Mouse (Mus musculus) forebrain, embryonic 15.5 days (tissue): ENCODE results near the gene Miox. TPM values are rescaled to one million over a fixed set of nuclear protein-coding genes. Genes with fewer than 3 reads are reported as not detected.

Source experiments
- ATAC-seq: fragments of 200-750 bp; cut with Nextera tagmentation; replicated peaks from 2 replicates; pipeline ENCODE4 v1.8.0; 2017; ENCODE audit warnings: mild to moderate bottlenecking, moderate TSS enrichment, moderate library complexity
- H3K27ac ChIP-seq: fragments of 300-500 bp; sonication (generic); replicated peaks from 2 replicates; pipeline ENCODE4 v1.5.1; 2015; ENCODE audit warnings: mild to moderate bottlenecking, inconsistent platforms
- H3K27me3 ChIP-seq: fragments of 300-500 bp; sonication (generic); 2 replicates; pipeline ENCODE4 v1.6.1; 2015; ENCODE audit warnings: inconsistent platforms
- H3K36me3 ChIP-seq: fragments of 300-500 bp; sonication (generic); 2 replicates; pipeline ENCODE4 v1.6.1; 2015; ENCODE audit warnings: mild to moderate bottlenecking, inconsistent platforms
- H3K4me1 ChIP-seq: fragments of 300-500 bp; sonication (generic); 2 replicates; pipeline ENCODE4 v1.6.1; 2015; ENCODE audit warnings: inconsistent platforms
- H3K4me2 ChIP-seq: fragments of 300-500 bp; sonication (generic); replicated peaks from 2 replicates; pipeline ENCODE4 v1.6.1; 2015; ENCODE audit warnings: mild to moderate bottlenecking, inconsistent platforms
- H3K4me3 ChIP-seq: fragments of 300-500 bp; sonication (generic); 2 replicates; pipeline ENCODE4 v1.5.1; 2015; ENCODE audit warnings: mild to moderate bottlenecking, inconsistent platforms
- H3K9ac ChIP-seq: fragments of 300-500 bp; sonication (generic); replicated peaks from 2 replicates; pipeline ENCODE4 v1.6.1; 2015; ENCODE audit warnings: mild to moderate bottlenecking, inconsistent platforms
- H3K9me3 ChIP-seq: fragments of 300-500 bp; sonication (generic); 2 replicates; pipeline ENCODE4 v1.6.1; 2016; ENCODE audit warnings: inconsistent platforms
- WGBS: fragments of 180-500 bp; shearing (Covaris S2); methylation state at CpG from one replicate; pipeline ENCODE4 v1.1.7; 2015; ENCODE audit warnings: mixed read lengths; 5-methylcytosine and 5-hydroxymethylcytosine counted together
- polyA plus RNA-seq: library from polyadenylated mRNA; unstranded; fragments of >200 nt; fragmentation: Nextera tagmentation; extraction: Ambion mirVana; gene quantifications from 2 replicates; pipeline ENCODE4 v1.2.1, GENCODE M21; 2015

The Miox gene
- polyA plus RNA-seq, 1 experiment from 2014 or later: not detected

DNA sequence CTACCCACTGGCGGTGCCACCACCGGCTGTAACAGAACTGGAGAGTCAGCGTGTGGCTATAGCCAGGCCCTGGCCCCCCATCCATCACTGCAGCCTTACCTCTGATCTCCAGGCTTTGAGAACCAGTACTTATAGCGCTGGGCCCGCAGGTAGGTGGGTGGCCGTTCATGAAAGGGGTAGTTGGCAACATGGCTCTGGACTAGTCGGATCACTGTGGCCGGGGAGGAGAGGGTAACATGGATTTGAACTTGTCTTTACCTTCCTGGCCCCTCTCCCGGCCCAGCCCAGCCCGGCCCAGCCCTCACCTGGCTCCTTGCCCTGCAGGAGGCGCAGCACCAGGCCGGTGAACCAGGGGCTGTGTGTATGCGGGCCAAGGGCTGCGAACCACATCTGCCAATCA is 17.9 kb downstream of the Miox start:
- H3K9ac ChIP-seq: no peak overlapping the region
- H3K9me3 ChIP-seq: no peaks in the 10 kb centered on the region
- WGBS: 95% methylated on average over 14 of the region's 14 CpGs
- H3K4me2 ChIP-seq: no peak overlapping the region
- peaks cover 28% of the 10 kb centered on the region for H3K36me3 ChIP-seq
- peaks cover 23% of the 10 kb centered on the region for H3K4me1 ChIP-seq
- no peak overlapping the region for H3K27ac ChIP-seq
- ATAC-seq: no peak
- H3K27me3 ChIP-seq: no peaks in the 10 kb centered on the region
- H3K4me3 ChIP-seq: no peak overlapping the region

GRCm38 (mm10) chr15:89352795-89353194 is 18.6 kb downstream of the Miox start:
- no peak overlapping the region for H3K27ac ChIP-seq
- H3K4me3 ChIP-seq: no peak overlapping the region
- no peaks in the 10 kb centered on the region for H3K27me3 ChIP-seq
- H3K4me2 ChIP-seq: no peak overlapping the region
- H3K9me3 ChIP-seq: no peaks in the 10 kb centered on the region
- peaks cover 28% of the 10 kb centered on the region for H3K36me3 ChIP-seq
- ATAC-seq: no peak
- H3K4me1 ChIP-seq: peaks cover 31% of the 10 kb centered on the region
- 97% methylated on average over 12 of the region's 12 CpGs for WGBS
- no peak overlapping the region for H3K9ac ChIP-seq

GRCm38 (mm10) chr15:89353837-89354236 is 19.6 kb downstream of the Miox start:
- ATAC-seq: no peak
- 95% methylated on average over 16 of the region's 16 CpGs for WGBS
- Histone ChIP-seq H3K27ac (no peak overlapping the region), H3K27me3 (no peaks in the 10 kb centered on the region), H3K9me3 (no peaks in the 10 kb centered on the region), H3K9ac (no peak overlapping the region), H3K4me1 (peaks cover 37% of the 10 kb centered on the region), H3K4me2 (peak overlapping the region; percentile 84; the same call in 1 of the 2 replicates), H3K4me3 (no peak overlapping the region), H3K36me3 (peaks cover 28% of the 10 kb centered on the region)

DNA sequence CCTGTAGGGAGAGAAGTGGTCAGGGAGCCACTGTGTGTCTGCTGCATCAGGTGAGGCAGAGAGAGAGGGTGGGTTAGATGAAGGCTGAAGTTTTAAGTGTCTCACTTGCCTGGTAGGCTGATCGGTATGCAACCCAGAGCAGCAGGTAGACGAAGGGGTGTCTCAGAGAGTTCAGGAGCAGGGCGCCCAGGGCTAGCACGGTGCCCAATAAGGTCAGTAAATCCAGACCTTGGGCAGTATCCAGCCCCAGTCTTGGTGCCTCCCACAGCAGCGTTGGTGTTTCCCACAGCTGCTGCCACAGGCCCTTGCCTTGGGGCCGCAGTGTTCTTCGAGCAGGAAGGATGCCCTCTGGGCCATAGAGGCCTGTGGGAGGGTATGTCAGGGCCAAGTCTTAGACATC is 20.3 kb downstream of the Miox start:
- H3K4me2 ChIP-seq: peak overlapping the region; percentile 84
- H3K36me3 ChIP-seq: peaks cover 28% of the 10 kb centered on the region
- peaks cover 37% of the 10 kb centered on the region for H3K4me1 ChIP-seq
- no peak overlapping the region for H3K27ac ChIP-seq
- no peak for ATAC-seq
- no peaks in the 10 kb centered on the region for H3K9me3 ChIP-seq
- peak overlapping the region; percentile 62 for H3K4me3 ChIP-seq
- no peaks in the 10 kb centered on the region for H3K27me3 ChIP-seq
- 83% methylated on average over 7 of the region's 7 CpGs for whole genome bisulfite sequencing
- peak overlapping the region; percentile 73 for H3K9ac ChIP-seq

GRCm38 (mm10) chr15:89355241-89356187 is 21.3 kb downstream of the Miox start, which contains the start of the genes Lmf2 and Ncaph2:
TSS of gene Lmf2 (minus strand) at chr15:89355659.
TSS of gene Ncaph2 (plus strand) at chr15:89355719.
- Histone ChIP-seq H3K9ac (peak within 1 kb of the TSS; percentile 73), H3K36me3 (peaks cover 30% of the 10 kb centered on the region), H3K9me3 (no peaks in the 10 kb centered on the region), H3K4me3 (peak within 1 kb of the TSS; percentile 62), H3K4me2 (peak within 1 kb of the TSS; percentile 84), H3K27me3 (no peaks in the 10 kb centered on the region), H3K27ac (peak within 1 kb of the TSS; percentile 84), H3K4me1 (peaks cover 37% of the 10 kb centered on the region)
- peak; percentile 92 for ATAC-seq
- under 1% methylated on average over 64 of the region's 64 CpGs for WGBS

GRCm38 (mm10) chr15:89356372-89356771 is 22.2 kb downstream of the Miox start:
- H3K27ac ChIP-seq: peak overlapping the region; percentile 84
- ATAC-seq: peak; percentile 66
- H3K36me3 ChIP-seq: peaks cover 30% of the 10 kb centered on the region
- H3K4me2 ChIP-seq: peak overlapping the region; percentile 84
- peak overlapping the region; percentile 73 for H3K9ac ChIP-seq
- peaks cover 37% of the 10 kb centered on the region for H3K4me1 ChIP-seq
- H3K27me3 ChIP-seq: no peaks in the 10 kb centered on the region
- under 1% methylated on average over 15 of the region's 15 CpGs for WGBS
- H3K9me3 ChIP-seq: no peaks in the 10 kb centered on the region
- peak overlapping the region; percentile 62 for H3K4me3 ChIP-seq

- no peaks in the 10 kb centered on the region for H3K9me3 ChIP-seq
- no peak for ATAC-seq
- WGBS: 89% methylated on average over 3 of the region's 3 CpGs
Observed at GRCm38 (mm10) chr15:89358784-89359183, 24.6 kb downstream of the Miox start.

DNA sequence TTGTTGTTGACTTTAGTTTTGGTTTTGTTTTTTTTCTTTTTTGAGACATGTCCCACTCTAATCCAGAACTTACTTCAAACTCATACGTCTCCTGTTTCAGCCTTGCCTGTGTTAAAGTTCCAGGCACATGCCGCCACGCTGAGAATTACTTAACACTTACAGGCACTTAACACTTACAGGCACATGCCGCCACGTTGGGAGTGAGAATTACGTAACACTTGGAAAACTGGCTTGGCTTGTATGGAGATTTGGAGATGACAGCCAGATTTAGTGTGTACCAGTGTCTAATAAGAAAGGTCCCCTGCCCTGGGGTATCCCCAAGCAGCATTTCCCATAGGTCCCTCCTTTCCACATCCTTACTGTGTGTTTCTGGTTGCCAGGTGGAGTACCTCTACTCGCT is 28.9 kb downstream of the Miox start:
- ATAC-seq: no peak

More at GRCm38 (mm10) chr15:89358784-89359183, 24.6 kb downstream of the Miox start:
- Histone ChIP-seq H3K27ac (no peak overlapping the region), H3K4me3 (no peak overlapping the region), H3K27me3 (no peaks in the 10 kb centered on the region), H3K9ac (no peak overlapping the region), H3K36me3 (peaks cover 32% of the 10 kb centered on the region), H3K4me1 (peaks cover 35% of the 10 kb centered on the region), H3K4me2 (no peak overlapping the region)

GRCm38 (mm10) chr15:89365141-89365551 is 30.9 kb downstream of the Miox start:
- WGBS: 97% methylated on average over 4 of the region's 4 CpGs
- no peak for ATAC-seq
- Histone ChIP-seq H3K4me1 (no peaks in the 10 kb centered on the region), H3K36me3 (peaks cover 95% of the 10 kb centered on the region), H3K9ac (no peak overlapping the region), H3K27ac (no peak overlapping the region), H3K9me3 (no peaks in the 10 kb centered on the region), H3K4me2 (no peak overlapping the region), H3K27me3 (no peaks in the 10 kb centered on the region), H3K4me3 (no peak overlapping the region)

More for the DNA sequence above, 28.9 kb downstream of the Miox start:
- peaks cover 74% of the 10 kb centered on the region for H3K36me3 ChIP-seq
- no peak overlapping the region for H3K27ac ChIP-seq
- no peak overlapping the region for H3K4me3 ChIP-seq
- WGBS: 90% methylated on average over 7 of the region's 7 CpGs
- H3K9ac ChIP-seq: no peak overlapping the region
- H3K9me3 ChIP-seq: no peaks in the 10 kb centered on the region
- H3K27me3 ChIP-seq: no peaks in the 10 kb centered on the region
- H3K4me1 ChIP-seq: 0 out of 2 replicates have a peak, but pooled peaks cover 4% of the 10 kb centered on the region
- no peak overlapping the region for H3K4me2 ChIP-seq

- ATAC-seq: no peak
- 92% methylated on average over 13 of the region's 13 CpGs for WGBS
- H3K27me3 ChIP-seq: peaks cover 14% of the 10 kb centered on the region
Observed at GRCm38 (mm10) chr15:89372068-89372467, 37.9 kb downstream of the Miox start.

GRCm38 (mm10) chr15:89372536-89372935 is 38.3 kb downstream of the Miox start:
- ATAC-seq: no peak
- Histone ChIP-seq H3K9me3 (no peaks in the 10 kb centered on the region), H3K27ac (no peak overlapping the region; the same call in 1 of the 2 replicates), H3K4me2 (peak overlapping the region; percentile 65), H3K36me3 (peaks cover 51% of the 10 kb centered on the region), H3K9ac (no peak overlapping the region), H3K4me3 (peak overlapping the region; percentile 59), H3K4me1 (peaks cover 14% of the 10 kb centered on the region), H3K27me3 (peaks cover 18% of the 10 kb centered on the region)
- WGBS: 89% methylated on average over 7 of the region's 7 CpGs

More at GRCm38 (mm10) chr15:89372068-89372467, 37.9 kb downstream of the Miox start:
- no peaks in the 10 kb centered on the region for H3K9me3 ChIP-seq
- no peak overlapping the region for H3K9ac ChIP-seq
- H3K4me2 ChIP-seq: no peak overlapping the region
- no peak overlapping the region for H3K4me3 ChIP-seq
- peaks cover 55% of the 10 kb centered on the region for H3K36me3 ChIP-seq
- H3K27ac ChIP-seq: no peak overlapping the region
- peaks cover 14% of the 10 kb centered on the region for H3K4me1 ChIP-seq

DNA sequence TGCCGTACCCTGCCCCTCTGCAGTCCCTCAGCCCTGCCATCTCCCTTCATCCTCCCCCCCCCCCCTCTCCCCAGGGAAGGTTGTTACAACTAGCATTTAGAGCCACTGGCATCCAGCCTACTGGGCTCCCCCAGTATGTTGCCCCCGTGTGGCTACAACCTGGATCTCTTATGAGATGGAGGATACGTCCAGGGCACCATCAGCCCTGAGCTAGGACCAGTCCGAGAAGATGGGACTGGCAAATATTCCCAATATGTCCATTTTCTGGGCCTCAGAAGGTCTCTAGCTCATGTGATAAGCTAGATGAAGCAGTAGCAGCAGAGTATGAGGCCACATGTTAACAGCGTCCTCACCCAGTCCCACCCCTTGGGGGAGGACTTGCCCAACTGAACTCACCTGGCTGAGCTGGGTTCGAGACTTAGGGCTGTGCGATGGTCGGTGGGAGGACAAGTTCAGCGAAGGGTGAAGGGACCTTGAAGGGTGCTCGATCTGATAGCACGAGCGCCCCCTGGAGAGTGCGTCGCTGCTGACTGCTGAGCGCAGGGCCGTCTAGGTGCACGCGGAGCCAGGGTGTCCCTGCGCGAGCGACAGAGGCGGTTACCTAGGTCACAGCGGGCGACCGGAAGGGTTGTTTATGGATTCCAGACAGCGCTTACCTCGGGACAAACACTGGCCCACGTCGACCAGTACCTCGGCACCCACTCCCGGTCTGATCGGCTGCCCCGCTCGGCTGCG is 39.0 kb downstream of the Miox start:
- H3K27ac ChIP-seq: peak overlapping the region; percentile 93
- H3K4me2 ChIP-seq: peak overlapping the region; percentile 65
- peaks cover 16% of the 10 kb centered on the region for H3K4me1 ChIP-seq
- peak overlapping the region; percentile 59 for H3K4me3 ChIP-seq
- peaks cover 44% of the 10 kb centered on the region for H3K36me3 ChIP-seq
- H3K9me3 ChIP-seq: no peaks in the 10 kb centered on the region
- peak; percentile 88 for ATAC-seq
- peak overlapping the region; percentile 76 for H3K9ac ChIP-seq
- H3K27me3 ChIP-seq: peaks cover 25% of the 10 kb centered on the region
- WGBS: 2% methylated on average over 35 of the region's 35 CpGs
